In genomic region chr2:156516678-156517077, GRCm38 (mm10) we compare ENCODE assay signal across 8 mouse cellular contexts. TPM values are rescaled to one million over a fixed set of nuclear protein-coding genes. Genes with fewer than 3 reads are reported as not detected.
DNase-seq lines count a peak whose midpoint lies in the region; ATAC-seq and TF ChIP-seq lines count a peak whose summit lies in the region.
"Not testable (repeated sequence)": the region's sequence is repeated elsewhere in the genome, so short reads cannot be mapped to it uniquely, and the experiment has no call there.

No protein-coding gene starts in this region.

- not testable (repeated sequence) for H3K36me3 ChIP-seq in forebrain, embryonic 11.5 days (ENCODE audit: control insufficient read depth, insufficient read depth, low read length); limb, embryonic 11.5 days (ENCODE audit: control insufficient read depth, insufficient read depth, low read length); liver, postnatal 0 days (replicated peaks; ENCODE audit: insufficient read depth, low read length); splenic B cell, adult 2 months (ENCODE audit: control insufficient read depth, insufficient read depth, low read length, poor library complexity, severe bottlenecking)
- H3K36me3 ChIP-seq in heart, embryonic 13.5 days = peaks cover 25% of the 10 kb centered on the region
- H3K36me3 ChIP-seq in midbrain, embryonic 16.5 days (ENCODE audit: control insufficient read depth, insufficient read depth, low read length) = peaks cover 19% of the 10 kb centered on the region

- H3K27ac ChIP-seq in forebrain, embryonic 11.5 days (ENCODE audit: low read depth, low read length); heart, embryonic 13.5 days (replicated peaks); limb, embryonic 11.5 days (replicated peaks; ENCODE audit: low read depth, low read length); liver, postnatal 0 days (ENCODE audit: low read depth); midbrain, embryonic 16.5 days (ENCODE audit: low read length): not testable (repeated sequence)

- H3K9ac ChIP-seq in forebrain, embryonic 11.5 days (ENCODE audit: low read length); heart, embryonic 13.5 days; limb, embryonic 11.5 days (ENCODE audit: low read length); liver, postnatal 0 days (replicated peaks); midbrain, embryonic 16.5 days (ENCODE audit: low read depth, low read length): not testable (repeated sequence)

- not testable (repeated sequence) for H3K9me3 ChIP-seq in forebrain, embryonic 11.5 days (ENCODE audit: control insufficient read depth, low read length); heart, embryonic 13.5 days; limb, embryonic 11.5 days (ENCODE audit: control insufficient read depth, low read length); liver, postnatal 0 days (ENCODE audit: low read length); midbrain, embryonic 16.5 days (replicated peaks; ENCODE audit: control insufficient read depth, low read length, poor library complexity, severe bottlenecking)

- whole genome bisulfite sequencing in forebrain, embryonic 11.5 days = 87% methylated on average over 2 of the region's 2 CpGs
- WGBS in heart, embryonic 13.5 days = 71% methylated on average over 2 of the region's 2 CpGs
- WGBS in limb, embryonic 11.5 days = 70% methylated on average over 2 of the region's 2 CpGs
- 73% methylated on average over 2 of the region's 2 CpGs for WGBS in liver, postnatal 0 days (ENCODE audit: insufficient replicate concordance)
- WGBS in midbrain, embryonic 16.5 days = 77% methylated on average over 2 of the region's 2 CpGs

- not testable (repeated sequence) for H3K4me2 ChIP-seq in forebrain, embryonic 11.5 days (ENCODE audit: low read depth, low read length, severe bottlenecking); heart, embryonic 13.5 days; limb, embryonic 11.5 days (ENCODE audit: low read depth, severe bottlenecking); liver, postnatal 0 days (ENCODE audit: low read depth, low read length); midbrain, embryonic 16.5 days (ENCODE audit: low read length)

- not testable (repeated sequence) for H3K27me3 ChIP-seq in forebrain, embryonic 11.5 days (ENCODE audit: control insufficient read depth, insufficient read depth, low read length); heart, embryonic 13.5 days (replicated peaks); limb, embryonic 11.5 days (ENCODE audit: control insufficient read depth, insufficient read depth, low read length); liver, postnatal 0 days (ENCODE audit: insufficient read depth, low read length); midbrain, embryonic 16.5 days (ENCODE audit: control insufficient read depth, insufficient read depth, low read depth, low read length); splenic B cell, adult 2 months (ENCODE audit: control insufficient read depth, insufficient read depth, low read length, poor library complexity, severe bottlenecking)

- not testable (repeated sequence) for TF ChIP-seq EP300 in liver, postnatal 0 days (IDR thresholded peaks at IDR 0.05; ENCODE audit: low read depth)

- ATAC-seq in forebrain, embryonic 11.5 days (replicated peaks; ENCODE audit: low FRiP score) = peak; percentile 76; the same call in 1 of the 2 replicates
- ATAC-seq in heart, embryonic 13.5 days (ENCODE audit: extremely low read depth, insufficient number of reproducible peaks, low FRiP score, low TSS enrichment) = peak; percentile 64; the same call in 1 of the 2 replicates
- ATAC-seq in limb, embryonic 11.5 days (ENCODE audit: insufficient number of reproducible peaks, low FRiP score, low TSS enrichment, low read depth) = peak; percentile 91
- peak; percentile 55; the same call in 1 of the 2 replicates for ATAC-seq in liver, postnatal 0 days
- ATAC-seq in midbrain, embryonic 16.5 days = peak; percentile 89

- H3K4me3 ChIP-seq in forebrain, embryonic 11.5 days (ENCODE audit: low read depth, low read length); heart, embryonic 13.5 days; limb, embryonic 11.5 days (ENCODE audit: low read depth, low read length); liver, postnatal 0 days (ENCODE audit: low read depth, low read length); midbrain, embryonic 16.5 days (ENCODE audit: low read depth, low read length): not testable (repeated sequence)

- peak; percentile 23 for DNase-seq in CD4-positive, CD25-positive, alpha-beta regulatory T cell, adult 2 months (ENCODE audit: low read depth, low spot score)
- not testable (repeated sequence) for DNase-seq in forebrain, embryonic 11.5 days (ENCODE audit: low spot score); limb, embryonic 11.5 days (ENCODE audit: low spot score); liver, postnatal 0 days
- DNase-seq in induced T-regulatory cell, adult 2 months (ENCODE audit: low read depth) = peak; percentile 14
- peak; percentile 23 for DNase-seq in splenic B cell, adult 2 months (ENCODE audit: low read depth, low spot score)

- not testable (repeated sequence) for TF ChIP-seq CTCF in liver, postnatal 0 days (IDR thresholded peaks at IDR 0.05; ENCODE audit: low read depth)

- H3K4me1 ChIP-seq in forebrain, embryonic 11.5 days (replicated peaks; ENCODE audit: control insufficient read depth, insufficient read depth, low read length); heart, embryonic 13.5 days; limb, embryonic 11.5 days (ENCODE audit: control insufficient read depth, insufficient read depth, low read length); liver, postnatal 0 days (ENCODE audit: insufficient read depth); midbrain, embryonic 16.5 days (ENCODE audit: control insufficient read depth, insufficient read depth, low read length): not testable (repeated sequence)

RNA-seq across cellular contexts. Expression of gene Aar2, which starts 30.7 kb away (rescaled TPM):
- polyA plus RNA-seq in forebrain, embryonic 11.5 days (2014; fragmentation: Nextera tagmentation; extraction: Ambion mirVana) = 45.9 and 50.0 TPM in 2 replicates
- polyA plus RNA-seq in heart, embryonic 13.5 days (2015; fragmentation: Nextera tagmentation; extraction: Ambion mirVana) = 22.4 and 22.9 TPM in 2 replicates
- polyA plus RNA-seq in limb, embryonic 11.5 days (2014; fragmentation: Nextera tagmentation; extraction: Ambion mirVana) = 49.4 and 51.2 TPM in 2 replicates
- polyA plus RNA-seq in liver, postnatal 0 days (2015; fragmentation: Nextera tagmentation; extraction: Ambion mirVana) = 10.8 and 10.9 TPM in 2 replicates
- polyA plus RNA-seq in midbrain, embryonic 16.5 days (2015; fragmentation: Nextera tagmentation; extraction: Ambion mirVana) = 46.7 and 48.2 TPM in 2 replicates
